Mouse (Mus musculus) liver, postnatal 0 days (tissue): ENCODE measurements at regions not wholly inside any gene's neighbourhood (a gene's known extent, or its start where the extent isn't known, plus 50 kb on each side); places are given as distances from the start of the nearest gene placed in this dataset.

ENCODE experiments used
- ATAC-seq: fragments of 200-750 bp; cut with Nextera tagmentation; 2 replicates; pipeline ENCODE4 v1.8.0; 2017; ENCODE audit warnings: mild to moderate bottlenecking, moderate library complexity
- DNase-seq: peaks from one replicate; pipeline ENCODE4 v3.0.0-alpha.2; 2016
- H3K27ac ChIP-seq: fragments of 300-500 bp; sonication (generic); 2 replicates; pipeline ENCODE4 v1.5.1; 2014; ENCODE audit warnings: antibody characterized with exemption, moderate library complexity, mild to moderate bottlenecking, low read depth
- H3K27me3 ChIP-seq: fragments of 300-500 bp; sonication (generic); 2 replicates; pipeline ENCODE4 v1.6.1; 2014; ENCODE audit warnings: low read length, control low read depth, mixed read lengths; ENCODE audit not compliant: insufficient read depth
- H3K36me3 ChIP-seq: fragments of 300-500 bp; sonication (generic); replicated peaks from 2 replicates; pipeline ENCODE4 v1.6.1; 2014; ENCODE audit warnings: mild to moderate bottlenecking, control low read depth, low read length, moderate library complexity, mixed read lengths; ENCODE audit not compliant: insufficient read depth
- H3K4me1 ChIP-seq: fragments of 300-500 bp; sonication (generic); 2 replicates; pipeline ENCODE4 v1.6.1; 2014; ENCODE audit warnings: antibody characterized with exemption, mild to moderate bottlenecking, control low read depth; ENCODE audit not compliant: insufficient read depth
- H3K4me2 ChIP-seq: fragments of 300-500 bp; sonication (generic); 2 replicates; pipeline ENCODE4 v1.6.1; 2014; ENCODE audit warnings: low read depth, mild to moderate bottlenecking, low read length, moderate library complexity, mixed read lengths
- H3K4me3 ChIP-seq: fragments of 300-500 bp; sonication (generic); 2 replicates; pipeline ENCODE4 v1.5.1; 2014; ENCODE audit warnings: low read depth, low read length
- H3K9ac ChIP-seq: fragments of 300-500 bp; sonication (generic); replicated peaks from 2 replicates; pipeline ENCODE4 v1.6.1; 2014; ENCODE audit warnings: mild to moderate bottlenecking, moderate library complexity
- H3K9me3 ChIP-seq: fragments of 300-500 bp; sonication (generic); 2 replicates; pipeline ENCODE4 v1.6.1; 2016; ENCODE audit warnings: mild to moderate bottlenecking, control low read depth, low read length, mixed read lengths
- CTCF ChIP-seq: sonication (generic); IDR thresholded peaks from 2 replicates; pipeline ENCODE4 v1.5.1; 2016; ENCODE audit warnings: antibody characterized with exemption, low read depth
- EP300 ChIP-seq: IDR thresholded peaks from 2 replicates; pipeline ENCODE4 v1.6.1; 2016; ENCODE audit warnings: antibody characterized with exemption, low read depth, mild to moderate bottlenecking
- WGBS: fragments of 180-500 bp; shearing (Covaris S2); extraction: QIAGEN DNeasy Blood & Tissue Kit; methylation state at CpG from one replicate; pipeline ENCODE4 v1.1.7; 2014; ENCODE audit not compliant: insufficient replicate concordance; 5-methylcytosine and 5-hydroxymethylcytosine counted together

DNA sequence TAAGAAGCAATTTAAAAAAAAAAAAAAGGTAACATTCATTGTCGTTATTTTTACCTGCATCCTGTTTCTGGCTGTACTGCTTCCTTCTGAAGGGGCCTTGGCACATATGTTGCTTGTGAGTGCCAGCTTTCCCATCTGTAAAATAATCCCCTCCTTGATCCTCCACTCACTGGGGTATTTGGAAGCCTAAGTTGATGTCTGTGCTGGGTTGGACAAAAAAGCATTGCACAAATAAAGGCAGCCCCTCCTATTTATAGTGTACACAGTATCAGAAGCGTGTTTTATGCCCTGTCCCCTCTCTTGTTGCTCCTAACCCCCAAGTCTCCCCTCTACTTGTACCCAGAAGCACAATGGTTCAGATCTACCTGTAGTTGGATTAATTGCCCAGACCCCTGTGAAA is 195.0 kb downstream of the Brinp2 start:
- Histone ChIP-seq H3K4me1 (no peaks in the 10 kb centered on the region), H3K36me3 (no peaks in the 10 kb centered on the region), H3K4me3 (no peak overlapping the region), H3K27me3 (no peaks in the 10 kb centered on the region), H3K9me3 (no peaks in the 10 kb centered on the region), H3K4me2 (no peak overlapping the region), H3K9ac (no peak overlapping the region), H3K27ac (no peak overlapping the region)
- DNase-seq (no peak), ATAC-seq (no peak)
- TF ChIP-seq CTCF (no peak), EP300 (no peak)
- WGBS, result 55% methylated on average over 2 of the region's 2 CpGs

DNA sequence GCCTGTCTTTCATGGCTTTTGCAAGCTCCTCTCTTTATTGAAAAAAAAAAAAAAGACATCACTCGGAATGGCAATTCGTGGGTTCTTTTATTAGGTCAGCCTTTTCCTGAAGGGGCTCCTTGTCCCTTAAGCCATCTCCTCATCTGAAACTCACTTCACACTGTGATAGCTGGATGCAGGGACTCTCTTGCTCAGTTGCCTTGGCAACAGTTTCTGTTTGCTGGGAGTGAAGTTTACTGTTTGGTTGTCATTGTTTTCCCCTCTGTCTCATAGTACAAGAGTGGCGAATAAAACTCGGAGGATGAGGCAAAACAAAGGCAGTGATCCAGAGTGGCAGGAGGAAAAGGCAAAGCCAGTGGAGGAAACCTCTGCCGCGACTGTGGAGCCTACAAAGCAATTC is 194.6 kb downstream of the Brinp2 start:
- no peak overlapping the region for H3K4me3 ChIP-seq
- ATAC-seq (no peak), DNase-seq (no peak)
- H3K27ac ChIP-seq, result no peak overlapping the region
- H3K27me3 ChIP-seq, result no peaks in the 10 kb centered on the region
- TF ChIP-seq CTCF (no peak), EP300 (no peak)
- 59% methylated on average over 6 of the region's 6 CpGs for WGBS
- no peaks in the 10 kb centered on the region for H3K36me3 ChIP-seq
- no peaks in the 10 kb centered on the region for H3K4me1 ChIP-seq
- no peaks in the 10 kb centered on the region for H3K9me3 ChIP-seq
- H3K9ac ChIP-seq, result no peak overlapping the region
- H3K4me2 ChIP-seq, result no peak overlapping the region

DNA sequence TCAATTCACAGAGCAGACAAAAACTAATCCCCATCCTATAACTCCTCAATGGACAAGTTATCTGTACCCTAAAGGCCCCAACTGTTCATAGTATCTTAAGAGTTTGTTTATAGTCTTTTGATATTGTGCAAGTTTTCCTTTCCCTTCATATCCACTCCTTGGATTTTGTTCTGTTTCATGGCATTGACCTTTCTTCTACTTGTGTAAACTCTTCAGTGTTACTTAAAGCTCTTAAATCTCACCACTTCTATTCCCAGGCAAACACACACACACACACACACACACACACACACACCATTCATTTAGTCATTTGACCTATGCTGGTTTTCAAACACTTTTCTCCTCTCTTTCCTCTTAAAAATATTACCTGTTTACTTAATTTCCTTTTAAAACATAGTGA is 192.7 kb downstream of the Brinp2 start:
- no peak for DNase-seq
- Histone ChIP-seq H3K9me3 (no peaks in the 10 kb centered on the region), H3K4me1 (no peaks in the 10 kb centered on the region), H3K4me2 (no peak overlapping the region), H3K9ac (no peak overlapping the region), H3K36me3 (no peaks in the 10 kb centered on the region), H3K27ac (no peak overlapping the region), H3K4me3 (no peak overlapping the region), H3K27me3 (no peaks in the 10 kb centered on the region)
- TF ChIP-seq CTCF (no peak), EP300 (no peak)
- ATAC-seq, result no peak

DNA sequence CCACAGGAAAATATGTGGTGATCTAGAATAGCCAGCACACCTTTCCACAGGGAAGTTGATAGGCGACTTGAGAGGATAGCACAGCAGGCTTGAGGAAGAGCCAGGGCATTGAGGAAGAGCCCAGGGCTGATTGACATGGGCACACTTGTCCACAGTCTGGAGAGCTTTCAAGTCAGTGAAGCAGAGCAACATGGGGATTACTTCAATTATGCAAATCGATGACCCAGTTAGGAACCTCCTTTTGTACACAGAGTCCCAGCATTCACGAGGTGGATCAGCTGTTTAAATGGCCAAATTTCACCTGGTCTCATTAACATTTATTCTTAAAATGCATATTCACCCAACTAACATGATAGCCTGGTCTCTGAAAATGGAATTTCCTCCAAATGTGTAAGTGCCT is 186.1 kb downstream of the Brinp2 start:
- H3K36me3 ChIP-seq, result no peaks in the 10 kb centered on the region
- H3K4me2 ChIP-seq, result no peak overlapping the region
- no peaks in the 10 kb centered on the region for H3K27me3 ChIP-seq
- H3K4me3 ChIP-seq, result no peak overlapping the region
- WGBS, result 53% methylated on average over 3 of the region's 3 CpGs
- DNase-seq, result no peak
- no peaks in the 10 kb centered on the region for H3K4me1 ChIP-seq
- no peak overlapping the region for H3K27ac ChIP-seq
- H3K9me3 ChIP-seq, result no peaks in the 10 kb centered on the region
- no peak for ATAC-seq
- H3K9ac ChIP-seq, result no peak overlapping the region
- no peak for TF ChIP-seq CTCF
- no peak for TF ChIP-seq EP300

DNA sequence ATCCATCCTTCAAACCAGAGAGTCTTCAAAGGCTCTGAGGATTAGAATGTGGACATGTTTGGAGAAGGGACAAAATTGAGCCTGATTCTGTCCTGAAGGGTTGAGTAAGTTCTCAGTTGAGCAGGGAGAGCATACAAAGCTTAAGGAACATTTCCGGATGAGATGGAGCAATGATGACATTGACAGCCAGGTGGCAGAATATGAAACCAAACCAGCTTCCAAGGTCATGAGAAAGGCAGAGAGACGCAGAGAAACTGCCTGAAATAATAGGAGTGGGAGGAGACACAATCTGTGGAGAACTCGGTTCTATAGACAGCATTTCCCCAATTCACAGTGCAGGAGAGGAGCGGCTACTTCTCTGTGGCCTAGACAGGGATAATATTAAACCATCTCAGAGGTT is 176.0 kb downstream of the Brinp2 start:
- Histone ChIP-seq H3K36me3 (no peaks in the 10 kb centered on the region), H3K27ac (no peak overlapping the region), H3K4me1 (no peaks in the 10 kb centered on the region), H3K9ac (no peak overlapping the region), H3K4me2 (no peak overlapping the region), H3K4me3 (no peak overlapping the region), H3K9me3 (no peaks in the 10 kb centered on the region), H3K27me3 (no peaks in the 10 kb centered on the region)
- no peak for DNase-seq
- no peak for ATAC-seq
- TF ChIP-seq CTCF (no peak), EP300 (no peak)
- 55% methylated on average over 4 of the region's 4 CpGs for WGBS

DNA sequence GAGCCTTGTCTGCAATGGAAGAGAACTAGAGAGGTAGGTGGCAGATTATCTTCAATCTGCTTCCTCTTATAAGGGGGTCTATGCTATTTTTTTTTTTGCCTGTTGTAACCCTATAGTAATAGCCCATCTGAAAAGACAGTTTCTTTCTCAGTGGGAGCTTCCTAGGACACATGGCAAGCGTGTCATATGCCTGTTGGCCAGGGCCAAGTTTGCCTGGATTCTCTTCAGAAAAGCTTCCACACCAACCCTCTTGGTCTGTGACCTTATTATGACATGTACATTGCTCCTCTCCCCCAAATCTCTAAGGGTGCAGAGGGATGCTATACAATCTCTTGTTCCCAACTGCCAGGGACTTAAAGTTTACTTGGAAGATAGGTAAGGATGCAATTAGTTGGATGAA is 174.8 kb downstream of the Brinp2 start:
- H3K27me3 ChIP-seq, result no peaks in the 10 kb centered on the region
- no peaks in the 10 kb centered on the region for H3K4me1 ChIP-seq
- no peaks in the 10 kb centered on the region for H3K36me3 ChIP-seq
- H3K4me3 ChIP-seq, result no peak overlapping the region
- no peak overlapping the region for H3K9ac ChIP-seq
- H3K4me2 ChIP-seq, result no peak overlapping the region
- ATAC-seq (no peak), DNase-seq (no peak)
- no peaks in the 10 kb centered on the region for H3K9me3 ChIP-seq
- no peak for TF ChIP-seq CTCF
- TF ChIP-seq EP300, result no peak
- WGBS, result 52% methylated on average over 1 of the region's 1 CpGs
- H3K27ac ChIP-seq, result no peak overlapping the region

DNA sequence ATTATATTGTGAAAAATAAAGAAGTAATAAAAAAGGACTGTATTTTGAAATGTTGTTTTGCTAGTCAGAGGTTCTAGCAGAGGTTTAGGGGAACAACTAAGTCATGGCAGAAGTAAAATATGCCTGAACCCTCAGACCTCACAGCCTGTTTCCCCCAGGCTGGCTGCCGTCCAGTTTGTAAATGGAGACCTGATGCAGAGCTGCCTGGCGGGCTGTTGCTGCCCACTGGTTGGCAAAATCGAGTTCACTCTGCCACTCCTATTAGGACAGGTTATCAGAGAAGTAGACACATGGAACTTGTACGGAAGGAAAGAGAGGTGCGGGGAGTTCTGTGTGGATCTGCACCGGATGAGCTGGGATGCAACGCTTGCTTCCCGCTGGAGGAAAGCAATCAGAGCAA is 168.5 kb downstream of the Brinp2 start:
- H3K4me2 ChIP-seq, result no peak overlapping the region
- no peaks in the 10 kb centered on the region for H3K4me1 ChIP-seq
- DNase-seq, result no peak
- no peak for TF ChIP-seq CTCF
- no peak for TF ChIP-seq EP300
- 61% methylated on average over 8 of the region's 8 CpGs for WGBS
- no peak overlapping the region for H3K4me3 ChIP-seq
- no peak for ATAC-seq
- H3K36me3 ChIP-seq, result no peaks in the 10 kb centered on the region
- H3K27ac ChIP-seq, result no peak overlapping the region
- H3K27me3 ChIP-seq, result no peaks in the 10 kb centered on the region
- no peaks in the 10 kb centered on the region for H3K9me3 ChIP-seq
- no peak overlapping the region for H3K9ac ChIP-seq
